Mouse (Mus musculus) frontal cortex, postnatal 10 days (tissue): ENCODE data around the gene Igsf21.

Experiments used
- DNase-seq, 2 experiments: peaks; one replicate each; pipeline ENCODE4 v3.0.0; 2022; ENCODE audit warnings: low spot score in 2 of 2, mixed read lengths in 1 of 2

Igsf21 gene

DNA sequence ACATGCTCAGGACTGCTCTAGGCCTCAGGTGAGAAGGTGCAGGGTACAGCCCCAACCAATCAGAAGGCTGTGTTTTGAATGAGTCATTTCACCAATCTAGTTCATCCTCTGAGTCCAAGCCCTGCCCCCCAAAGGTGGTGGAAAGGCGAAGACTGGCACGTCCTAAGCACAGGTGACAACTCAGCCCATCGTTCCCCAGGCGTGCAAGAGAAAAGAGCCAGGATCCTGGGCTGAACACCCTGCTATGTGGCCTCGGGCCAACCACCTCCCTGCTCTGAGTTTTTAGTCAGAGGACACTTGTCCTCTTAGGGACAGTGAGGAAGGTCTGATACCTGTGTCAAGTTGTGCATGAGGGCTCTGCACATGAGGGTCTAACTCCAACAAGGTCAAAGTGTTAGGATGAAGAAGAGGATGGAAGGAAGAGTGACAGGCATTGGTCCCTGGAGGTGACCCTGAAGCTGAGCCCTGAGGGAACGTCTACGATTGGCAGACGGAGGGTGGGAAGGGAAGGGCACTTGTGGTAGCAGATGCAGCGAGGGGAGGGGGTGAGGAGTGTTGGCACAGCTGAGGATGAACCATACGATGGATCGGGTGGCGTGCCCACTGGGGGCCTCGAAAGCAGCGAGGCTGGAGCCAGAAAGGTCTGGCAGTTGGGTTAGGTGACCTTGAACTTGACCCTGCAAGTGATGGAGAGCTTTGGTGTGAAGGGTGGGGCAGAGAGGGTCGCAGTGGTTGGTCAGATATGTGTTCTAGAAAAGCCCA lies 99.3 kb downstream of the Igsf21 start:
- no peak for DNase-seq

- DNase-seq: no peak
Observed at GRCm38 (mm10) chr4:140143884-140144525, 102.6 kb downstream of the Igsf21 start.

- no peak for DNase-seq
Observed at GRCm38 (mm10) chr4:140143178-140143577, 103.4 kb downstream of the Igsf21 start.

DNA sequence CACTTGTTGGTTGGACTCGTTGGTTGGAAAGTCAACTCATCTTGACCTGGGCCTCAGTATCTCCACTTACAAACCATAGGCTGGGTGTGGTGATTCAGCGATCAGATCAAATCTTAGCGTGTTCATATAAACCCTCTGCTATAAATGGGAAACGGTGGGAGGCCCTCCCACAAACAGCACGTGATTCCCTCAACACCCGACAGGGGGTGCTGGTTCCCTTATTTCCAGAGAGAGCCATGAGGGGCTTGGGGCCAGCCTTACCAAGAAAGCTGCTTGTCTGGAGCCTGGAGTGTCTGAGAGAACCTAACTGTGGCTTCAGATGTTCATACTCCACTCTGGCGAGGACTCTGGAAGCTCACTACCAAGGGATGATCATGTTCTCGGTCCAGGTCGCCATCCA lies 106.1 kb downstream of the Igsf21 start:
- DNase-seq: peak in 1 of 2 experiments; percentile 40

GRCm38 (mm10) chr4:140138846-140139245 lies 107.7 kb downstream of the Igsf21 start:
- DNase-seq: no peak

- DNase-seq: no peak
Observed at GRCm38 (mm10) chr4:140131625-140132321, 114.8 kb downstream of the Igsf21 start.

- no peak for DNase-seq
Observed at GRCm38 (mm10) chr4:140131201-140131600, 115.4 kb downstream of the Igsf21 start.

GRCm38 (mm10) chr4:140129553-140130275 lies 116.9 kb downstream of the Igsf21 start:
- no peak for DNase-seq

GRCm38 (mm10) chr4:140128116-140128515 lies 118.5 kb downstream of the Igsf21 start:
- no peak for DNase-seq

DNA sequence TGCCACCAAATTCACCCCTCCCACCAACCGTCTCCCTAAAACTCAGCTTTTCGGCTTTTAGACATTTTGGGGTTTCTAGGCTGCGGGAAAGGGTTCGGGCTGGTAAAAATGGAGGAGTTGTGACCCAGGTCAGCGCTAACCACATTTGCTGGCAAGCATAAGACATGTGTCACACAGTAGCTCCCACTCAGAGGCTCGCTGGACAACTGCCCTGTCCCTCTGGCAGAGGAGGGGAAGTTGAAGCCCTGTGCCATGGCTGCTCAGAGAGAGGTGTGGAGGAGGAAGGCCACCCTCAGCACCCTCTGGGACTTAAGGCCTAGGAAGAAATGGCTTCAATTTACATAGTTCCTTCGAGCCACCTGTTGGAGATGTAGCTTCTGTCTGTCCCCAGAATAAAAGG lies 120.8 kb downstream of the Igsf21 start:
- DNase-seq: no peak

GRCm38 (mm10) chr4:140122534-140122933 lies 124.0 kb downstream of the Igsf21 start:
- DNase-seq: no peak

DNA sequence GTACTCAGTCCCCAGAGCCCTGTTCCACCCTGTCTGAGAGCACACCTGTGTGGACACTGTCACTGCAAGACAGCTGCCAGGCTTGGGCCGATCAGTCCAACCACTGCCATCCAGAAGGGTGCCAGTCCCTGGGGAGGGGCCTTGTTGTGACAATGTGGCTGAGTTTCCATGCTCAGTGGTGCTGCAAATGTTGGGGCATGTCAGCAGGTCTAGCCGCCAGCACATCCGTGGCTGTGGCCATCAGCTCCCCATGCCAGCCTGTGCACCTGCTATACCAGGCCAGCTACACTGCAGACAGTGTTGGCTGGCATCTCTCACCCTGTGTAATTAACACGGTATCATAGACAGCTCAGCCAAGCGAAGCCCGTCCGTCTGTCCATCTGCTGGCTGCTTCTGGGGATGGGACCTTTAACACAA lies 129.3 kb downstream of the Igsf21 start:
- no peak for DNase-seq

- peak in 1 of 2 experiments; percentile 72 for DNase-seq
Observed at GRCm38 (mm10) chr4:140115756-140116155, 130.8 kb downstream of the Igsf21 start.

DNA sequence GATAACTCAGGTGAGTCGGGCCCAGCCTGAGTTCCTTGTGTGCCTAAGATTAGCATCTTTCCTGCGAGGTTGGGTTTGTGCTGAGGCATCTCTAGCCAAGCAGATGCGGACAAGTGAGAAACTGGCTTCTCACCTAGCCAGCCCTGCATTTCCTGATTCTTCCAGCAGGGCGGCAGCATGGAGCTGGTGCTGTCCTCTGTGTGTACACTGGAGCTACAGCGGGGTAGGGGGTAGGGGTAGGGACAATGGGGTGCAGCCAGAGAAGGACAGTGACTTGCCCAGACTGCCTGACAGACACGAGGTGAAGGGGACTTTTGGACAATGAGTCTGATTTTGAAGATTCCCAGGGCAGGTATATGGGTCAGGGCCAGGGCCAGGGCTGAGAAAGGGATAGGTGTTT lies 131.5 kb downstream of the Igsf21 start:
- no peak for DNase-seq

GRCm38 (mm10) chr4:140113690-140114475 lies 132.7 kb downstream of the Igsf21 start:
- DNase-seq: no peak

- DNase-seq: no peak
Observed at GRCm38 (mm10) chr4:140109626-140109948, 137.0 kb downstream of the Igsf21 start.

GRCm38 (mm10) chr4:140108871-140109625 lies 137.5 kb downstream of the Igsf21 start:
- no peak for DNase-seq

- no peak for DNase-seq
Observed at GRCm38 (mm10) chr4:140107161-140107560, 139.4 kb downstream of the Igsf21 start.

- DNase-seq: no peak
Observed at GRCm38 (mm10) chr4:140104795-140105194, 141.8 kb downstream of the Igsf21 start.

GRCm38 (mm10) chr4:140103341-140104027 lies 143.1 kb downstream of the Igsf21 start:
- DNase-seq: no peak
